Mouse (Mus musculus) liver, embryonic 12.5 days (tissue): ENCODE results near the gene C1qtnf4. TPM values are rescaled to one million over a fixed set of nuclear protein-coding genes. Genes with fewer than 3 reads are reported as not detected.
A peak's percentile ranks its signal among the peaks of the same experiment; 100 is the strongest.

ENCODE experiments used
- ATAC-seq: fragments of 200-750 bp; cut with Nextera tagmentation; 2 replicates; pipeline ENCODE4 v1.8.0; 2017; ENCODE audit warnings: moderate number of reproducible peaks, mild to moderate bottlenecking, moderate library complexity
- H3K27ac ChIP-seq: fragments of 300-500 bp; sonication (generic); 2 replicates; pipeline ENCODE4 v1.5.1; 2016; ENCODE audit warnings: mild to moderate bottlenecking
- H3K27me3 ChIP-seq: fragments of 300-500 bp; sonication (generic); replicated peaks from 2 replicates; pipeline ENCODE4 v1.6.1; 2016; ENCODE audit warnings: mild to moderate bottlenecking, moderate library complexity
- H3K36me3 ChIP-seq: fragments of 300-500 bp; sonication (generic); 2 replicates; pipeline ENCODE4 v1.6.1; 2016; ENCODE audit warnings: mild to moderate bottlenecking, moderate library complexity
- H3K4me1 ChIP-seq: fragments of 300-500 bp; sonication (generic); 2 replicates; pipeline ENCODE4 v1.6.1; 2016
- H3K4me2 ChIP-seq: fragments of 300-500 bp; sonication (generic); 2 replicates; pipeline ENCODE4 v1.6.1; 2016; ENCODE audit warnings: mild to moderate bottlenecking, moderate library complexity
- H3K4me3 ChIP-seq: fragments of 300-500 bp; sonication (generic); 2 replicates; pipeline ENCODE4 v1.5.1; 2016; ENCODE audit warnings: mild to moderate bottlenecking, moderate library complexity
- H3K9ac ChIP-seq: fragments of 300-500 bp; sonication (generic); 2 replicates; pipeline ENCODE4 v1.6.1; 2016; ENCODE audit warnings: mild to moderate bottlenecking, moderate library complexity
- H3K9me3 ChIP-seq: fragments of 300-500 bp; sonication (generic); replicated peaks from 2 replicates; pipeline ENCODE4 v1.6.1; 2016; ENCODE audit warnings: mild to moderate bottlenecking, moderate library complexity
- WGBS: fragments of 180-500 bp; shearing (Covaris S2); methylation state at CpG from one replicate; pipeline ENCODE4 v1.1.7; 2016; ENCODE audit not compliant: insufficient replicate concordance; 5-methylcytosine and 5-hydroxymethylcytosine counted together
- polyA plus RNA-seq: library from polyadenylated mRNA; unstranded; fragments of >200 nt; fragmentation: Nextera tagmentation; extraction: Ambion mirVana; gene quantifications from 2 replicates; pipeline ENCODE4 v1.2.1, GENCODE M21; 2016

Gene C1qtnf4
- polyA plus RNA-seq, 1 experiment from 2014 or later: 6.6 TPM

- peak overlapping the region; percentile 97 for H3K4me2 ChIP-seq
- H3K27ac ChIP-seq: peak overlapping the region; percentile 90
- H3K4me3 ChIP-seq: peak overlapping the region; percentile 78
- WGBS: 23% methylated on average over 7 of the region's 7 CpGs
- ATAC-seq: peak; percentile 12
- peaks cover 37% of the 10 kb centered on the region for H3K36me3 ChIP-seq
- H3K9me3 ChIP-seq: no peaks in the 10 kb centered on the region
- peak overlapping the region; percentile 96 for H3K9ac ChIP-seq
- peaks cover 36% of the 10 kb centered on the region for H3K4me1 ChIP-seq
- no peaks in the 10 kb centered on the region for H3K27me3 ChIP-seq
These were observed 31.0 kb downstream of the C1qtnf4 start for GRCm38 (mm10) chr2:90916560-90917232.

- no peaks in the 10 kb centered on the region for H3K27me3 ChIP-seq
- ATAC-seq: peak; percentile 90
- H3K4me1 ChIP-seq: peaks cover 36% of the 10 kb centered on the region
- peak overlapping the region; percentile 90 for H3K27ac ChIP-seq
- H3K36me3 ChIP-seq: peaks cover 31% of the 10 kb centered on the region
- WGBS: 1% methylated on average over 73 of the region's 73 CpGs
- peak overlapping the region; percentile 96 for H3K9ac ChIP-seq
- H3K9me3 ChIP-seq: no peaks in the 10 kb centered on the region
- H3K4me2 ChIP-seq: peak overlapping the region; percentile 97
- peak overlapping the region; percentile 78 for H3K4me3 ChIP-seq
These were observed 31.8 kb downstream of the C1qtnf4 start for GRCm38 (mm10) chr2:90917233-90917998.

GRCm38 (mm10) chr2:90917999-90918698 is 32.5 kb downstream of the C1qtnf4 start:
- H3K27me3 ChIP-seq: no peaks in the 10 kb centered on the region; the same call in 1 of the 2 replicates
- peak overlapping the region; percentile 96 for H3K9ac ChIP-seq
- no peaks in the 10 kb centered on the region for H3K9me3 ChIP-seq
- peak overlapping the region; percentile 90 for H3K27ac ChIP-seq
- peak overlapping the region; percentile 78 for H3K4me3 ChIP-seq
- H3K36me3 ChIP-seq: peaks cover 24% of the 10 kb centered on the region
- peak; percentile 79 for ATAC-seq
- peak overlapping the region; percentile 97 for H3K4me2 ChIP-seq
- peaks cover 36% of the 10 kb centered on the region for H3K4me1 ChIP-seq
- 13% methylated on average over 15 of the region's 16 CpGs for WGBS

- ATAC-seq: no peak
- H3K36me3 ChIP-seq: no peaks in the 10 kb centered on the region
- no peak overlapping the region for H3K9ac ChIP-seq
- H3K27ac ChIP-seq: no peak overlapping the region
- H3K4me2 ChIP-seq: no peak overlapping the region
- no peaks in the 10 kb centered on the region for H3K9me3 ChIP-seq
- H3K27me3 ChIP-seq: no peaks in the 10 kb centered on the region; the same call in 1 of the 2 replicates
- 90% methylated on average over 1 of the region's 1 CpGs for WGBS
- no peak overlapping the region for H3K4me3 ChIP-seq
- peaks cover 23% of the 10 kb centered on the region for H3K4me1 ChIP-seq
These were observed 35.5 kb downstream of the C1qtnf4 start for GRCm38 (mm10) chr2:90921178-90921577.

GRCm38 (mm10) chr2:90922636-90923035 is 37.0 kb downstream of the C1qtnf4 start:
- no peak for ATAC-seq
- Histone ChIP-seq H3K4me2 (no peak overlapping the region), H3K27me3 (no peaks in the 10 kb centered on the region; the same call in 1 of the 2 replicates), H3K9me3 (no peaks in the 10 kb centered on the region), H3K9ac (no peak overlapping the region), H3K4me1 (peaks cover 10% of the 10 kb centered on the region), H3K27ac (no peak overlapping the region), H3K4me3 (no peak overlapping the region), H3K36me3 (no peaks in the 10 kb centered on the region)
- 83% methylated on average over 2 of the region's 2 CpGs for WGBS

- WGBS: 81% methylated on average over 13 of the region's 13 CpGs
- ATAC-seq: no peak
These were observed 42.9 kb downstream of the C1qtnf4 start for GRCm38 (mm10) chr2:90928566-90928965.

GRCm38 (mm10) chr2:90931829-90932228 is 46.2 kb downstream of the C1qtnf4 start:
- Histone ChIP-seq H3K4me3 (no peak overlapping the region), H3K4me2 (peak overlapping the region; percentile 13; the same call in 1 of the 2 replicates), H3K27me3 (peaks cover 24% of the 10 kb centered on the region; the same call in 1 of the 2 replicates), H3K9me3 (no peaks in the 10 kb centered on the region), H3K36me3 (no peaks in the 10 kb centered on the region), H3K4me1 (0 out of 2 replicates have a peak, but pooled peaks cover 4% of the 10 kb centered on the region), H3K27ac (peak overlapping the region; percentile 52; the same call in 1 of the 2 replicates), H3K9ac (no peak overlapping the region)
- ATAC-seq: peak; percentile 68
- 51% methylated on average over 8 of the region's 8 CpGs for WGBS

More at GRCm38 (mm10) chr2:90928566-90928965, 42.9 kb downstream of the C1qtnf4 start:
- no peak overlapping the region for H3K4me3 ChIP-seq
- H3K27ac ChIP-seq: no peak overlapping the region
- H3K9me3 ChIP-seq: no peaks in the 10 kb centered on the region
- no peaks in the 10 kb centered on the region for H3K36me3 ChIP-seq
- H3K4me1 ChIP-seq: 0 out of 2 replicates have a peak, but pooled peaks cover 4% of the 10 kb centered on the region
- no peak overlapping the region for H3K9ac ChIP-seq
- H3K27me3 ChIP-seq: peaks cover 24% of the 10 kb centered on the region; the same call in 1 of the 2 replicates
- no peak overlapping the region for H3K4me2 ChIP-seq

- 0 out of 2 replicates have a peak, but pooled peaks cover 4% of the 10 kb centered on the region for H3K4me1 ChIP-seq
- no peaks in the 10 kb centered on the region for H3K9me3 ChIP-seq
- H3K27me3 ChIP-seq: peaks cover 24% of the 10 kb centered on the region; the same call in 1 of the 2 replicates
- WGBS: 39% methylated on average over 2 of the region's 2 CpGs
- peak overlapping the region; percentile 13; the same call in 1 of the 2 replicates for H3K4me2 ChIP-seq
- no peak for ATAC-seq
- peak overlapping the region; percentile 59; the same call in 1 of the 2 replicates for H3K27ac ChIP-seq
- no peaks in the 10 kb centered on the region for H3K36me3 ChIP-seq
- H3K9ac ChIP-seq: no peak overlapping the region
- H3K4me3 ChIP-seq: no peak overlapping the region
These were observed 46.6 kb downstream of the C1qtnf4 start for GRCm38 (mm10) chr2:90932273-90932672.

GRCm38 (mm10) chr2:90938362-90938761 is 52.7 kb downstream of the C1qtnf4 start:
- no peak overlapping the region for H3K4me3 ChIP-seq
- H3K27me3 ChIP-seq: no peaks in the 10 kb centered on the region
- 68% methylated on average over 3 of the region's 3 CpGs for WGBS
- H3K4me1 ChIP-seq: peaks cover 29% of the 10 kb centered on the region
- no peak overlapping the region for H3K4me2 ChIP-seq
- no peak overlapping the region for H3K27ac ChIP-seq
- H3K9me3 ChIP-seq: no peaks in the 10 kb centered on the region
- ATAC-seq: no peak
- H3K36me3 ChIP-seq: peaks cover 10% of the 10 kb centered on the region; the same call in 1 of the 2 replicates
- H3K9ac ChIP-seq: no peak overlapping the region

GRCm38 (mm10) chr2:90939750-90940149 is 54.1 kb downstream of the C1qtnf4 start:
- H3K27ac ChIP-seq: peak overlapping the region; percentile 95; the same call in 1 of the 2 replicates
- peak overlapping the region; percentile 82 for H3K4me2 ChIP-seq
- ATAC-seq: no peak
- peak overlapping the region; percentile 97 for H3K4me3 ChIP-seq
- peaks cover 17% of the 10 kb centered on the region for H3K36me3 ChIP-seq
- no peaks in the 10 kb centered on the region for H3K9me3 ChIP-seq
- WGBS: 49% methylated on average over 8 of the region's 8 CpGs
- peaks cover 43% of the 10 kb centered on the region for H3K4me1 ChIP-seq
- no peaks in the 10 kb centered on the region for H3K27me3 ChIP-seq
- peak overlapping the region; percentile 97 for H3K9ac ChIP-seq
